Mouse (Mus musculus) retina, adult 2 months (tissue): ENCODE measurements around the gene Kctd3.
A peak's percentile ranks its signal among the peaks of the same experiment; 100 is the strongest.

Experiments used
- DNase-seq: peaks from one replicate; pipeline ENCODE4 v3.0.0-alpha.2; 2012; ENCODE audit warnings: low read depth, low spot score

The Kctd3 gene

DNA sequence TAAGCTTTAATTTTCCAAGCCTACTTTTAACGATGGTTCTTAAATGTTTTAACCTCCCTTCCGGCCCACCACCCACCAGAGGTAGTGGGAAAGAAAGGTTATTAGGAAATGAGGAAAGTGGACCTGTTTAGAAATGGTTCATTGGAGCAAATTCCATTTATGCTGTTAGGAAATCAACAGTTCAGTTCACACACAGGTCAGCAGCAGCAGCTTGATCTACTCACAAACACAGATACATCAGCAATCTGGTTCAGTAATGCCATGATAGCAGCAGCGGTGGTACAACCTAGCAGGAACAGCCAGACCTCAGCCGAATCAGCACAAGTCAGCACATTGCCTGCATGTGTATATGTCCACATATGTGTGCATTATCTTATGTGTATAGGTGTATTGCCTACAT lies 3.0 kb upstream of the Kctd3 start:
- DNase-seq = no peak

DNA sequence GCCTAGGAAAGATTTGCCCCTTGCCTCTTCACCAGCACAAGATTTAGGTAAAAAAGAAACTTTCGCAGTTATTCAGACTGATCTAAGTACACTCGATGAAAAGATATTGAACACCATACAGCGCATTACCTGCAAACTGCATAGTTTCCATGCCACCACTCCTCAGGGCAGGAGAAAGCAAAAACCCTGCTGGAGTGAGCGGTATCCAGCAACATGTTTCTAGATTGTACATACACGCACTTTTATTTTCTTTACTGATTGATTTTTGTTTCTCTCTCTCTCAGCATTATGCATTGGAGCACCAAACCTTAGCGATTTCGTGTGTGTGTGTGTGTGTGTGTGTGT lies 311 bp upstream of the Kctd3 start:
- no peak for DNase-seq

GRCm38 (mm10) chr1:189006826-189007225 lies 815 bp downstream of the Kctd3 start:
- DNase-seq = no peak

DNA sequence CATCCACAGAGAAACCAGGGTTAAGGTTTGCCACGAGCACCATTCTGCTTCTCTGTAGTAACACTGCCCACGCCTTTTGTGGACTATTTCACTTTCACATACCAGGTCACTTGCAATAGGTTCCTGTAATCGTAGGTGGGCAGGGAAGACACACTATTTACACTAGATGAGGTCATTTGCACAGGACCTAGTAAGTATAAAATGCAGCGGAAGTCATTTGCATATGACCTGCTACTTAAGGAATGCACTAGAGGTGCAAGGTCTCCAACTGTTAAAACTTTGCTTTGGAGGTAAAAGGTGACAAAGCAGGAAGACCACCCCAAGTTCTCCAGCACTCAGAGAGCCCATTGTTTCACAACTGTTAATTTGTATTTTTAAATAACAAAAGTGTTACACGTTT lies 1.4 kb downstream of the Kctd3 start:
- no peak for DNase-seq

GRCm38 (mm10) chr1:189004774-189005173 lies 2.9 kb downstream of the Kctd3 start:
- DNase-seq = no peak

GRCm38 (mm10) chr1:189001815-189002214 lies 5.8 kb downstream of the Kctd3 start:
- no peak for DNase-seq

- DNase-seq = no peak
Measured at GRCm38 (mm10) chr1:188999981-189000380, 7.7 kb downstream of the Kctd3 start.

DNA sequence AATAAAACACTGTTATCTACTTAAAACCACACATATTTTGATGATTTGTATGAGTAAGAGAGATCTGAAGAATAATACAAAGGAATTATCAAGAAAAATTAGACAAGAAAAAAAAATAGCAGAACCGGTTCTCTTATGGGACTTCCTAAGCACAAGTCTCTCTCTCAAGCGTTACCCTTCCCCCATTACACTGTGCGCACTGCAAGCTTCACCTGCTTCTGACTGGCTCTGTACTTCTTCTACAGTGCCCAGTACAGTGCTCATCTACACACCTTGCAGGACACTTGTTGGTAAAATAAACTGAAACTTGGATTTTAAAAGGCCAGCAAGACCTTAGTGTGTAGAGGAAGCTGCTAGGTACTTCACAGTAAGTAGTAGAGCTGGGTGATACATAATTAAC lies 9.7 kb downstream of the Kctd3 start:
- DNase-seq = no peak

GRCm38 (mm10) chr1:188993218-188993617 lies 14.4 kb downstream of the Kctd3 start:
- DNase-seq = peak; percentile 23

- DNase-seq = no peak
Measured at GRCm38 (mm10) chr1:188980050-188980449, 27.6 kb downstream of the Kctd3 start.

DNA sequence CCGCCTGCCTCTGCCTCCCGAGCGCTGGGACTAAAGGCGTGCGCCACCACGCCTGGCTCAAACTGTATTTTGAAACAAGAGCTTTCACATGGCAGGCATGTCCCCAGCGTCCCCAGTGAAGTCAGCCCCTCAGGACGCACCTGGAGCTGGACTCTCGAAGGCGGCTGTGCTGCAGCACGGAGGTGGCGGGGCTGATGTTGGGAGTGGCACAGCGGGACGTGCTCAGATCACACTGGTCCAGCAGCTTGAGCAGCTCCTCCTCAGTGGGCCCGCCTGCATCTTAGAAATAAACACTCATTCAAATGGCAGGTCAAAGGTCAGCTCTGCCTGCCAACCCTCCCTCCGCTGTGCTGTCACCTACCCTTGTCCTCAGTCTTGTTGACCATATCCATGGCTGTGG lies 33.7 kb downstream of the Kctd3 start:
- no peak for DNase-seq

- no peak for DNase-seq
Measured at GRCm38 (mm10) chr1:188973078-188973477, 34.6 kb downstream of the Kctd3 start.

GRCm38 (mm10) chr1:188952501-188952900 lies 55.1 kb downstream of the Kctd3 start:
- no peak for DNase-seq

- no peak for DNase-seq
Measured at GRCm38 (mm10) chr1:188951091-188951490, 56.5 kb downstream of the Kctd3 start.

DNA sequence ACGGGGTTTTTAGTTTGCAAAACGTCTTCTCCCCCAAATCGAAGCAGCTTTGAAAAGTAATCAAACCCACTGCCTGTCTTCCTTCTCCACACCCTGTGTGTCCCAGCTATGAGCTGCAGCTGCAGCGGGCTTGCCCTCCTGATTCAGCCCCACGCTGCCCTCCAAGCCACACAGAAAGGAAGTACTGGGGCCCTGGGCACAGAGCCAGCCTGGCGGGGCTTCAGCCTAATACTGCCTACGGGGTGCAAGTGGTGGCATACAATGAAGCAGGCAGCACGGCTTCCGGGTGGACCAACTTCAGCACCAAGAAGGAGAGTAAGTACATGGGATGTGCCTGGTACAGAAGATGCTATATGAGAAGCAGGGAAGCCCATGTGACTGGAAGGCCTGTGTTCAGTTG lies 59.4 kb downstream of the Kctd3 start:
- DNase-seq = no peak

DNA sequence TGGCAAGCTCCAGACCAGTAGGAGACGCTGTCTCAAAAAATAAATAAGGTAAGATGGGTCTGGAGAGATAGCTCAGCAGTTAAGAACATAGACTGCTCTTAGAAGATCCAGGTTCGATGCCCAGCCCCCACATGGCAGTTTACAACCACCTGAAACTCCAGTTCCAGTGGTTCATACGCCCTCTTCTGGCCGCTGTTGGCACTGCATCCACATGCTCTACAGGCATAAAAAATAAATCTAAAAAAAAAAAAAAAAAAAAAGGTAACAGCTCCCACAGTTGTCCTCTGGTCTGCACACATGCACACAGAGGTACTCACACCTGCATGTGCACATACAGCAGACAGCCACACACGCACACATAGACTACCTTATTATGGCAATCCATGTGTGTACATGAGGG lies 59.8 kb downstream of the Kctd3 start:
- DNase-seq = no peak

DNA sequence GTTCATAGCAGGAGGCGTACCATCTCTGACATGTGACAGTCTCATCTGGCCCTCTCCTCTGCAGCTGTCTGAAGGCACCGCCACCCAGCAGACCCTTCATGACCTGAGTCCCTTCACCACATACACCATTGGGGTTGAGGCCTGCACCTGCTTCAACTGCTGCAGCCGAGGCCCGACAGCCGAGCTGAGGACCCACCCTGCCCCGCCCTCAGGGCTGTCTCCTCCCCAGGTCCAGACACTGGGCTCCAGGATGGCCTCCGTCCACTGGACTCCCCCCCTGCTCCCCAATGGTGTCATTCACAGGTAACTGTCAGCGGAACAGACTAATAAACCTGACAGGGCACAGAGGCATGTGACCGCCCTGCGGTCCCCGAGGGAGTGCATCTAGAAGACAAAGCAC lies 60.8 kb downstream of the Kctd3 start:
- DNase-seq = no peak

DNA sequence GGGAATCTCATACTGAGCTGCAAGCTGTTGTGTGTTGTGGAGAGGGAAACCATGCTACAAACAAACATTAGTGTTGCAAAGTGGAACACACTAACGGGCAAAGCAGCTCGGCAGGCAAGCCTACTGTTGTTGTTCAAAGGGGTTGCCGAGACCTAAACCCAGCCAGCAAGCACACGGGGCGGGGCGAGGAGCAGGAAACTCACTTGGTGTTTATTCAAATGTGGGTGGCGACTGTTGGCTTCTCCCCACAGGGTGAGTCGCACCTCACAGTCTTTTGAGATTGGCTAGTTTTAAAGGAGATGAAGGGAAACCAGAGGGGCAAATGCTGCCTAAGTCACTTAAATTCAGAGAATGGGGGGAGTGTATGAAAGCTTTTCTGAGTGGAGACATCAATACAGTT lies 62.3 kb downstream of the Kctd3 start:
- no peak for DNase-seq

GRCm38 (mm10) chr1:188937246-188937780 lies 70.3 kb downstream of the Kctd3 start:
- DNase-seq = no peak
